Mouse (Mus musculus) natural killer cell, adult 2 months (primary cell): ENCODE measurements around the gene Orai1.
"Not testable (repeated sequence)": the region's sequence is repeated elsewhere in the genome, so short reads cannot be mapped to it uniquely, and the experiment has no call there.

Source experiments
- DNase-seq, 2 experiments: peaks; one replicate each; pipeline ENCODE4 v3.0.0; 2022; ENCODE audit warnings: low spot score in 2 of 2

Gene Orai1

DNA sequence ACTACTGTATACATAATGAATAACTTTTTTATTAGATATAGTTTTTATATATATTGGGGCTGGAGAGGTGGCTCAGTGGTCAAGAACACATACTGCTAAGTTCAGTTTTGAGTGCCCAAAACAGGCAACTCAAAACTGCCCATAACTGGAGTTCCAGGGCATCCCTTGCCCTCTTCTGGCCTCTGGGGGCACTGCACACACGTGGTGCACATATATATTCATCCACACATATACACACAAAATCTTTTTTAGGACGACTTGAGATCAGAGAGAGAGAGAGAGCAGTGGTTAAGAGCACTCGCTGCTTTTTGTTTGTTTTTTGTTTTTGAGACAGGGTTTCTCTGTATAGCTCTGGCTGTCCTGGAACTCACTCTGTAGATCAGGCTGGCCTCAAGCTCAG, 16.4 kb downstream of the Orai1 start:
- no peak for DNase-seq

GRCm38 (mm10) chr5:123033646-123034160, 18.8 kb downstream of the Orai1 start:
- DNase-seq = no peak

DNA sequence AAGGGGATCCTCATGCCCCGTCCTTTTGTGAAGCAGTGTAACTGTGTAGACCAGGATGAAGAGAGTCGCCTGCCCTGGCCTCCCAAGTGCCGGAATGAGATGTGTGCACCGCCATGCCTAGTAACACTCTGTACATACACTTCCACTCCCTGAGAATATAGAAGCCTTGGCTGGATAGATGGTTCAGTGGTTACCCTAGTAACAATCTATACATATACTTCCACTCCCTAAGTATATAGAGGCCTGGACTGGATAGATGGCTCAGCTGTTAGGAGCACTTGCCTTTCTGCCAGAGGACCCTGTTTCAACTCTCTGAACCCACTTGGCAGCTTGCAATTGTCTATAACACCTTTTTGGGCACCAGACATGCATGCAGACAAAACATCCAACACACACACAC, 20.2 kb downstream of the Orai1 start:
- no peak for DNase-seq

DNA sequence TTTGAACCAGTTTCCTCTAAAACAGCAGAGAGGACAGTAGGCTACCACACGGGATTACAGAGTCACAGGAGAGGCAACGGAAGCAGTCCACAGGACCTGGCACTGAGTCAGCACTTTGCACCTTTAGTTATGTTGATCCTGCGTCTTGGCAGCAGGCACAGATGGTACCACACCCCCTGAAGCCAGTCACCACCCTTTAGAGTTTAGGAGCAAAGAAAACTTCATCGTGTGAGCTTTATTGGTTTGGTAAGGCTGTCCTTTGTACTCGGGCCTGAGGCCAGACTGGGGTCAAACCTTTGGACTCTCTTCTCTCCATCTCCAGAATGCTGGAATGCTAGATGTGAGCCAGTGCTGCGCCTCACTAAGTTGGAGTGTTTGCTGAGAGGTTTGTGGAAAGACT, 20.7 kb downstream of the Orai1 start:
- DNase-seq = no peak

GRCm38 (mm10) chr5:123038115-123038514, 23.2 kb downstream of the Orai1 start:
- DNase-seq = no peak

- peak; percentile 83 to 87 for DNase-seq
These were observed 24.4 kb downstream of the Orai1 start for GRCm38 (mm10) chr5:123039120-123039752.

DNA sequence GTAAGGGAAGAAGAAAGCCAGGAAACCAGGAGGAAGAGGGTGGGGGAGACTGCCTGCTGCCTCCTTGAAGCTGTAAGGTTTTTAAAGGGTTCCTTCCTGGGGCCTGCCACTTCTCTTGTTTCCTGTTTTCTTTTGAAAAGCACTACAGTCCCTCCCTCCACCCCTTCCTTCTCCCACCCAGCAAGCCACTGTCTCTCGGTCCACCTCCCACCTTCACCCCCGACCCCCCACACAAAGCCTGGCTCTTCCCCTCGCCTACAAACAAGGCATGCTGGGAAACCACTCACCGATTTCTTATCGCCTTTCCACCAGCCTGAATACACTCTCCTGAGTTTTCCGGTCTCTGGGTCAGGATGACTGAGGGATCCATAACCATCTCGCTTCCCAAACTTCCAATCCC, 25.9 kb downstream of the Orai1 start:
- no peak for DNase-seq

DNA sequence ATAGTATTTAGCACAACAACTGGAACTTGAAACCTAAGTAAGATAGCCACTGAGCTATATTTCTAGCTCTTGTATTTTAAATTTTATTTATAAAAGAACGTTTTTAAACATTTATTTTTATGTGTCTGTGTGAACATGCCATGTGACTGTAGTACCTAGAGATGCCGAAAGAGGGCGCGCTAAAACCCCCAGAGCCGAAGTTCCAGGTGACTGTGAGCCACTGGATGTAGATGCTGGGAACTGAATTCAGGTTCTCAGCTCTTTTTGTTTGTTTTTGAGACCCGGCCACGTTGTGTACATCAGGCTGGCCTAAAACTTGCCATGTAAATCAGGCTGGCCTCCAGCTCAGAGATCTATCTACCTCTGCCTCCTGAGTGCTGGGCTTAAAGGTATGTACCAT, 29.0 kb downstream of the Orai1 start:
- DNase-seq = peak in 1 of 2 experiments; percentile 49

GRCm38 (mm10) chr5:123045561-123046295, 30.9 kb downstream of the Orai1 start:
- DNase-seq = peak; percentile 60 to 63

- DNase-seq = no peak
These were observed 32.0 kb downstream of the Orai1 start, which contains the start of gene Morn3 for GRCm38 (mm10) chr5:123046916-123047315. Morn3 (minus strand) TSS chr5:123047016.

DNA sequence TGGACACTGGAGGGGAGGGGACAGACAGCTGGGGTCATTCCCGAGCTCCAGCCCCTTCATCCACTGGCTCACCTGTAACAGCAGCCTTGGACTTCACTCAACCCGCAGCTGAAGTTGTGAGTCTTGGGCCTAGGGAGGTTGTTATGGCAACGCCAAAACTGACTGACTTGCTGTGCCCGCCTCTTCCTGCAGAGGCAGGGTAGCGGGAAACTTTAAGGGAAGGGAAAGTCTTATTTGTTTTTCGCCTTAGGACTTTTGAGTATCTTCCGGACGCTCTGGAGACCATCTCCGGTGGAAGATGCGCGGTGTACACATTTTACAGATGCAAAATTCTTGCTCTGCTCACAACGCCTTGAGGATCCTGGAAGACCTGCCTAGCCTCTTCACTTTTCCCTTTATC, 34.4 kb downstream of the Orai1 start:
- DNase-seq = peak in 1 of 2 experiments; percentile 34

- no peak for DNase-seq
These were observed 36.0 kb downstream of the Orai1 start for GRCm38 (mm10) chr5:123050918-123051317.

DNA sequence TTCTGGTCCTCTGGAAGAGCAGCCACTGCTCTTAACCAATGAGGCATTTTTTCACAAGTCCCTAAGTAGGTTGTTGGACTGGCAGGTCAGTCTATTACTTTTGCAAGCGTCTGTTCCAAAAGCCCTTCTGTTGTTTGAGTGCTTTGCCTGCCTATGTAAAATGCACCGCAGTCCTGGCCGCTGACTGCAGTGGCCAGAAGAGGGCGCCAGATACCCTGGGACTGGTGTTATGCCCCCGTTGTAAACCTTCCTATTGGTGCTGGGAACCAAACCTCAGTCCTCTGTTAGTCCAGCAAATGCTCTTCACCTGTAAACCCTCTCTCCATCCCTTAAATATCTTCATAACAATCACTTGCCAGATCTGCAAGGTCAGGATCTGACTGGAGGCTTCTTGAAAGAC, 36.9 kb downstream of the Orai1 start:
- no peak for DNase-seq

- DNase-seq = peak; percentile 99
These were observed 42.7 kb downstream of the Orai1 start for GRCm38 (mm10) chr5:123057366-123058250.

GRCm38 (mm10) chr5:123058251-123059102, 43.6 kb downstream of the Orai1 start:
- DNase-seq = no peak

DNA sequence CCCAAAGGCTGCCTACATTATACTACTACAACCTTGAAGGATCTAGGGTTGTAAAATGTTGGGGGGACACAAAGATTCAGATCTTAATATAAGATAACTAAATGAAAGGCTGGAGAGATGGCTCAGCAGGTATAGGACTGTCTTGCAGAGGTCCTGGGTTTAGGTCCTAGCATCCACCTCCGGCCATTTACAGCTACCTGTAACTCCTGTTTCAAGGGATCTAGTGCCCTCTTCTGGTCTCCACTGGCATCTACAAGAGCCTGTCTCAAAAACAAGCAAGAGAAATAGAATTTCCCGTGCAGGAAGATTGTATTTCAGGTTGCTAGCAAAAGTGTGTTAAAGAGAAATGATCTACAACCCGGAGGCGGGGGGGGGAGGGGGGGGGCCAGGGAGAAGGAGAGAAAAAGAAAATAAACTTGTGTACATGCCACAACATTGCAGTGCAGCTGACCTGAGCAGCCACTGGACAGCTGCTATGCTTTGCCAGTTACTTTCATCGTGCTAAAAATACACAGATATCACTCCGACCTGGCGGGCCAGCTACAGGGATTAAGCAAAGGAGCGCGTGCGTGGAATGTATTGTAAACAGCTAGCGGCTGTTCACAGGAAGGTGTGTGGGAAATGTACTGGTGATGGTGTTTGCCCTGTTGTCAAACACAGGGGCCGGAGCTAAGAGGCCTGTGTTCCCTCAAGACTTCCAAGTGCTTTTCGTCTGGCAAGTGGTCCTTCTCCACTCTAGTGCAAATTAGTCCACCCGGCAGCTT, 45.1 kb downstream of the Orai1 start:
- DNase-seq = peak; percentile 42 to 64

DNA sequence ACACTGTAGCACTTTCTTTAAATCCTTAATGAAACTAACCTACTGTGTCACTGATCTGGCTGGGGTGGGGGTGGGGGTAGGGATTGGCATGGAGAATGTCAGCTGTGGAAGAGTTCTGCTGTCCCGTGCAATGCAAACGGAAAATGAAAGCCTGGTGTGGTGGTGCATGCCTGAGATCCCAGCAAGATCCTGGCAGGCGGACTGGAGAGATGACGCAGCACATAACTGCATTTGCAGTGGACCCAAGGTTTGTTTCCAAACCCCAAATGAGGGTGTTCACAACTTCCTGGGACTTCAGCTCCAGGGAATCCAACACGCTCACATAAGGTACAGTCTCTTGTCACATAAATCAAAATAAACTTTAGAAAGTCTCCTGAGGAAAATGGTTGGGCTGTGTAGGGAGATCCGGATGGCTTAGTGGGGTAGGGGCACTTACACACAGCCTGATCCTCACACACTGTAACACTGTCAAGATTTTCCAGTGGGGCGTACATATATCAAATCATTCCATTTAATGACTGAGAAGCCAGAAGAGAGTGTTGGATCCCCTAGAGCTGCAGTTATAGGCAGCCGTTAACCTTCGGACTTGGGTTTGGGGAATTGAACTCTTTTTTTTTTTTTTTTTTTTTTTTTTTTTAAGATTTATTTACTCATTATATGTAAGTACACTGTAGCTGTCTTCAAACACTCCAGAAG, 46.0 kb downstream of the Orai1 start:
- no peak for DNase-seq

DNA sequence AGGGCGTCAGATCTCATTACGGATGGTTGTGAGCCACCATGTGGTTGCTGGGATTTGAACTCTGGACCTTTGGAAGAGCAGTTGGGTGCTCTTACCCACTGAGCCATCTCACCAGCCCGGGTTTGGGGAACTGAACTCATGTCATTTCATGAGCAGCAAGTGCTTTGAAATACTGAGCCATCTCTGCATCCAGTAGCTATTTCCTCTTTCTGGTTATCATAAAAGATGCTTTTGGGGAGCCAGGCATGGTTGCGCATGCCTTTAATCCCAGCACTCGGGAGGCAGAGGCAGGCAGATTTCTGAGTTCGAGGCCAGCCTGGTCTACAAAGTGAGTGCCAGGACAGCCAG, 46.5 kb downstream of the Orai1 start:
- not testable (repeated sequence) for DNase-seq

DNA sequence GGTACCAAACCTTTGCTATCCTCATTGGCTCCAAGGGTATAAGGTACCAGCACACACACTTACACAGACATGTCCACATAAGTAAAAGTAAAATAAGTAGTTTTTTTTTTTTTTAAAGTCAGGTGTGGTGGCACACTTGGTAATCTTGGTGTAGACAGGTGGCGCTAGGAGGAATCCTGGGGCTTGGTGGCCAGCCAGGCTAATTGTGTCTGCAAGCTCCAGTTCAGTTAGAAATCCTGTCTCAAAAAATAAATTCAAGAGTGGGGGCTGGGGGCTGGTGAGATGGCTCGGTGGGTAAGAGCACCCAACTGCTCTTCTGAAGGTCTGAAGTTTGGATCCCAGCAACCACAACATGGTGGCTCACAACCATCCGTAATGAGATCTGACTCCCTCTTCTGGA, 48.3 kb downstream of the Orai1 start:
- DNase-seq = no peak

DNA sequence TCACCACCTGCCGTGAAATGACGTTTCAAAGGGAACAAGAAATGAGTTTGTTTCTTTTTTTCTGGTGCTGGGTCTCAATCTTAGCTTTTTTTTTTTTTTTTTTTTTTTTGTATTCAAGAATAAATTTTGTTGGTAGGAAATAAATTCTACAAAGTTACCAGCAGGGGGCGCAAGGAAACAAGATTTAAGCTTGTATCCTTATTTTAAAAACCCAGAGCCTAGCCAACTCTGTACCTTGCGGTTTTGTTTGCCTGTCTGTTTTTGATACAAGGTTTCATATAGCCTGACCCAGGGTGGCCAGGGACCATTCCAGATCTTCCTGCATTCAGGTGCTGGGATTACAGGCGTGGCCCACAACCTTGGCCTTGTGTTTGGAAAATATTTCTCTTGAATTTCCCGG, 49.3 kb downstream of the Orai1 start:
- peak; percentile 62 to 78 for DNase-seq
